Mouse (Mus musculus) granulocyte monocyte progenitor cell, adult 5-6 weeks (primary cell): ENCODE data around the gene Cops9. TPM values are rescaled to one million over a fixed set of nuclear protein-coding genes. Genes with fewer than 3 reads are reported as not detected.

ENCODE experiments used
- ATAC-seq: replicated peaks from 2 replicates; pipeline ENCODE4 v1.8.0; 2016; ENCODE audit warnings: mild to moderate bottlenecking, moderate TSS enrichment, inconsistent platforms; ENCODE audit not compliant: poor library complexity, severe bottlenecking
- total RNA-seq, 2 experiments: library from RNA; stranded (forward) in 1 of 2; stranded (reverse) in 1 of 2; fragments of 200-712, 200-1000 nt in 1 of 2; fragments of >200 nt in 1 of 2; fragmentation: Nextera tagmentation in 1 of 2; gene quantifications; 2 replicates each; pipeline ENCODE4 v1.2.3; 2014 to 2017

The Cops9 gene
- total RNA-seq, 2 experiments from 2014 or later: 141 to 215 TPM

- ATAC-seq: peak; percentile 54
These were observed 6.0 kb upstream of the Cops9 start for GRCm38 (mm10) chr1:92647752-92648151.

GRCm38 (mm10) chr1:92647026-92647425, 5.2 kb upstream of the Cops9 start:
- ATAC-seq: no peak

- no peak for ATAC-seq
These were observed 4.8 kb upstream of the Cops9 start for GRCm38 (mm10) chr1:92646601-92647000.

DNA sequence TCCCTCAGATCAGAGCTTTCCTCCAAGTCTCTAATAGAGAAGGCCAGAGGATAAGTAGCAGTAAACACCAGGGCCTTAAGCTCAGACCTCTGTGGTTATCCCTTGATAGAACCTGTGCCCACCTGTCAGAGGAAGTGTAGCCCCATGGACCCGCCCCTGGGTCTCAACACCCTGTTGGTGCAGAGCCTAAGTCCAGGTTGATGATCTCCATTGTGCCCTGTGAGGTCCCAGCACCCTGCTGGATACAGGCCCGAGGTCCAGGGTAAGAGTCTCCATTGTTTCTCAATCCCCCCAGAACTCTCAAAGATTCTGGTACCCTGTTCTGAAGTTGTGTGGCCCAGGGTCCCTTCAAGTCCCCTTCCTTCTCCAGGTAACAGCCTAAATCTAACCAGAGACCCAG, 4.3 kb upstream of the Cops9 start:
- ATAC-seq: no peak

- ATAC-seq: no peak
These were observed 3.1 kb upstream of the Cops9 start for GRCm38 (mm10) chr1:92644916-92645315.

DNA sequence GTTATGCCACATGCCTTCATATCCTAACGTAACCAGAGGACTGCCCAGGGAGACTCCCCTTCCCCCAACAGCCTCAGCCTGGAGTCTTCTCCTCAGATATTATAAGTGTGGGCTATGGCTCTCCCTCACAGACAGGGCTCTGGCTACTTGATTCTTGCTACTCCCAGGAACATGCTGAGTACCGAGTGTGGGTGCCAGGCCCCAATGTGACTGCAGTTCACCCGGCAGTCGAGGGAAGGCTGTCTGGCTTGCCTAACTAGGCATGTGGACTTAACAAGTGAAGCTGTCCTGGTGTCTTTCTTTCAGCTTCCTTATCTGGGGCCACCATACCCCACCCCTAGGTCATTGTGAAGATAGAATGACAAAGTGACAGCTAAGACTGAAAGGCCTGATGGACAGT, 1.9 kb upstream of the Cops9 start:
- ATAC-seq: no peak

GRCm38 (mm10) chr1:92640393-92640792, 1.4 kb downstream of the Cops9 start:
- ATAC-seq: peak; percentile 56

GRCm38 (mm10) chr1:92638736-92639135, 3.0 kb downstream of the Cops9 start:
- ATAC-seq: no peak

DNA sequence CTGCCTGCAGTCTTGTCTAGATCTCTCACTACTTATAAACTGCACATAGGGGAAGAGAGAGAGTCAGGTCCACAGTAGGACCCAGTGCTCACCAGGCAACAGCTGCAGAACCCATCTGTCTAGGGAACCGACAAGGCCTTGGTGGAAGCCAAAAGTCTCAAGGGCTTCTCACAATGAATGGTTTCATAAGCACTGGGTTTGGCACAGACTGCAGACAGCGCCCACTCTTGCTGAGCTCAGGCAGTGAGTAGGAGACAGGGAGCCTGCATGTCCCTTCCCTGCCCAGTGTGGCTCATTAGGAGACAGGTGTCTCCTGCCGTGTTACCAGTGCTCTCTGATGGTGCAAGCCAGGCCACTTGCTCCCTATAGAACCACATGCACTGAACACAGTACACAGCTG, 3.6 kb downstream of the Cops9 start:
- ATAC-seq: no peak

DNA sequence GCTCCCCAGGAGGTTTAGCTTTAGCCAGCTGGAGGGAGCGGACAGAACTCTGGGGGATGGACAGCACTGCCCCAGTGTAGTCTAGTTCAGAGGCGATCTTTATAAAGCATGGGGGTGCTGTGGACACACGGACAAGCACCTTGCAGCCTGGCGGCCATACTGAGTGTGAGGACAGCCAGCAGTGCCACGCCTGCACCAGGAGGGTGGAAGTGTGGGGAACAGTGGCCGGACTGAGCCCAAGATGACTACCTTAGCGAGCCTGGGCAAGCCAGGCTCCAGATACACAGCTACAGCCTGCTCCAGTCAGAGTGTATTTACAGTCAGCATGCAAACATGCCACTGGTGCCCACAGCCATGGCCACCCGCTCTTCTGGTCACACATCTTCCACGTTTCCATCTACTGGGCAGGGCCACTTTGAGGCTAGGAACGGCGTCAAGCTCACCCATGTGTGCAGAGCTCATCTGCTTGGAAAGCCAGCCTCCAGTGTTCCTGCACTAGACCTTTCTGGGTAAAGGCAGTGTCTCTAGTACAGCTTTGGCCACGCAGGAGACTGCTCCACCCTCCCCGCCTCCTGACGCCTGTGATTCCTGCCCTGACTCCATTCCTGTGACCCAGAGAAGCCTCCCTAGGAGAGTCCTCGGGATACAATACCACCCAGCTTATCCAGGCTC, 4.1 kb downstream of the Cops9 start:
- ATAC-seq: no peak

GRCm38 (mm10) chr1:92636676-92637075, 5.1 kb downstream of the Cops9 start:
- ATAC-seq: no peak

DNA sequence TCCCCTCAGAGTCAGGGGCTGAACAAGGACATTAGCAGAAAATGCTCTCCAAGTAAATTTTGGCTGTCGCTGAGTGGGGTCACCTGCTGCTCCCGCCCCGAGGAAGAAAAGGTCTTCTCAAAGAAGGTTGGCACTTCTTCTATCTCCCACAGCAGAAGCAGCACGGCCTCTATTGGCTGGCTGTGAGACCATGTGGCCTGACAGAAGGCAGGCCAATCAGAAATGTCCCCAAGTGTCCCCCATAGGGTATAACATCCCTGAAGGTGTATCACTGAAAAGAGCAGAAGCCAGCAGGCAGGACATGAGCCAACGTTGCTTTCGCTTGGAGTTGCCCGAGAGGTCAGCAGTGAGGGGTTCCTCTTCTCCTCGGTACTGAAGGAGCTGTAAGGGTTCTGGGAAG, 5.8 kb downstream of the Cops9 start:
- no peak for ATAC-seq

GRCm38 (mm10) chr1:92634976-92635599, 6.7 kb downstream of the Cops9 start:
- ATAC-seq: no peak

DNA sequence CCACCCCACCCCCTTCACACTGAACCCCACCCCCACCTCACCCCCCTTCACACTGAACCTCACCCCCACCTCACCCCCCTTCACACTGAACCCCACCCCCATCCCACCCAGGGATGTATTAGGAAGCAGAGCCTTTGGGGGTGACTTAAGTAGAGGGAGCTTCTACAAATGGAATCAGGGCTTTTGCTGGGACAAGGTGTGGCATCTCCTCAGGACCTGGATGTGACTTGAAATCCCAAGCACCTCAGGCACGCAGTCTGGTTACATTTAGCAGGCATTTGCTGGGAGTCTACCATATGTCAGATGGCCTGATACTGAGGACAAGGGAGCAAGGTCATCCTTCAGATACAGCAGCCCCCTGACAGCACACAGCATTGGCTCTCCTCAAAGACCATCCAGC, 7.2 kb downstream of the Cops9 start:
- ATAC-seq: no peak

DNA sequence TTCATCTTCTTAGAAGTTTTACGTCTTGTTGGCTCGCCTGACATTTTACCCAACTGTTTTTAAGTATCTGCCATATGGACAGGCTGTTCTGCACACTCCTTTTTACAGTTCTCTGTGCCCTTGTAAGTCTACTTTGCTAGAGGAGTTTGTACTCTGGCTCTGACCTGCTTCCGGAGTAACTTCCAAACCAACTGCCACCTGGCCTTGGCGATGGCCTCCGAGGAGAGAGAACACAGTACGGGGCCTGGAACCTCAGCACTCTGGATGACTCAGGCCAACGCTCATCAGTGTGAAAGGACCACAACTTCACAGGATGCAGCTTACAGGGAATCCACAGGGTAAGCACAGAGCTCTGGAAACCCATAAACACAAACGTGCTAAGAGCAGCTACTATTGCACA, 8.1 kb downstream of the Cops9 start:
- no peak for ATAC-seq

GRCm38 (mm10) chr1:92632948-92633347, 8.8 kb downstream of the Cops9 start:
- no peak for ATAC-seq

DNA sequence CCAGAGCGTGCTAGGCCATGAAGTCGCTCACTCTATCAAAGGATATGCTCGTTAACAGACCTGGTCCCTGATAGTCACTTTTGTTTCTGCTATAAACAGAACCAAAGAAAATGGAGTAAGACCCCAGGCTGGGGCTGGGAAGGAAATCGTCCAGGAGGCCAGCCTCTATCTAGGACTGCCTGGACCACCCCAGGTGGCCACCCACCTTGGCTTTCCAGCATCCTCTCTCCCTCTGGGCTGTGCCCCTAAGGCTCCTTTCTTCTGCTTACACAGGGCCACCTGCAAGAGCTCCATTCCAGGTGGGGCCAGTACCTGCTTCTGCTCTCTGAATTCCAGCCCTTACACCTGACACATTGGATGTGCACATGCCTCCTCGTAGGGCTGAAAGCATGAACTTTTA, 9.6 kb downstream of the Cops9 start:
- ATAC-seq: no peak

DNA sequence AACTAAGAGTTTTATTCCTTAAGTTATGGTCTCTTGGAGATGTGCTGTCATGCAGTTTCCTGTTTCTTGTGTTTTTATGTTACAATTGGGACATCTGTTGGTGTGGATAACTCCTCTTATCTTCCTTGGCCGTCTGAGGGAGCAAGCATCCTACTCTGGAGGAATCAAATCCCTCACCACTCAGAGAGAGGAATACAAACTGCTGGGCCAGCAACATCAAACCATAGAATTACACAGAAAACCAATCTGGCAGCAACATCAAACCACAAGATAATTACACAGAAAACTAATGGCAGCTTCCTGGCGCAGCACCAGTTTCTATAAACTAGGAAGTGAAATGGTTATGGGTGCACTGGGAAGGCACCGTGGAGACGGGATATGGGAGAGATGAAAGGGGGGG, 13.6 kb downstream of the Cops9 start:
- peak; percentile 33; the same call in 1 of the 2 replicates for ATAC-seq

- no peak for ATAC-seq
These were observed 23.4 kb downstream of the Cops9 start for GRCm38 (mm10) chr1:92618360-92618759.

GRCm38 (mm10) chr1:92617488-92617887, 24.3 kb downstream of the Cops9 start, which contains the start of gene Olfr12:
TSS of gene Olfr12 (plus strand) at chr1:92617788.
- no peak for ATAC-seq

- no peak for ATAC-seq
These were observed 25.7 kb downstream of the Cops9 start for GRCm38 (mm10) chr1:92616046-92616445.

DNA sequence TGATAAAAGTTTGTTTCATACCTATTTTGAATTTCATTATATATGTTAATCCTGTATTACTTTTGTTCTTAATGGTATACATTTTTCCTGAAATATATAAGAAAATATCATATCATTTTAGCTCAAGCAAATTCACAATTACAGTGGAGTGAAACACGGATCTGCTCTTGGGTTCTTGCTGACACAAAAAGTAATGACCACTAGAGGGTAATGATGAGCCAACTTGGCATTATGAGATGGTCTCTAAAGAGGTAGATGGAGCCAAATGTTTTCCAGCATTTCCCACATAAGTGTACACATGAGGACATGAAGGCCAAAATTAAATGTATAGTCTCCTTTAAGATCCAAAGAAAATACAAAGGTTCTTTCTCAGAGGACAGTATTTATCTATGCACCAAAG, 27.3 kb downstream of the Cops9 start:
- no peak for ATAC-seq
